Mouse (Mus musculus) macrophage (primary cell): ENCODE results near the gene Ugt1a10. TPM values are rescaled to one million over a fixed set of nuclear protein-coding genes. Genes with fewer than 3 reads are reported as not detected.

Experiments used
- H3K27ac ChIP-seq: fragments of 350-480 bp; formaldehyde crosslinking; 2 replicates; pipeline ENCODE4 v1.9.0; 2021
- H3K36me3 ChIP-seq: fragments of 350-480 bp; formaldehyde crosslinking; 2 replicates; pipeline ENCODE4 v1.9.0; 2021; ENCODE audit errors: inconsistent target
- H3K4me3 ChIP-seq: fragments of 350-480 bp; formaldehyde crosslinking; 2 replicates; pipeline ENCODE4 v1.9.0; 2021; ENCODE audit errors: inconsistent target
- H3K79me2 ChIP-seq: fragments of 350-480 bp; formaldehyde crosslinking; 2 replicates; pipeline ENCODE4 v1.9.0; 2021; ENCODE audit errors: inconsistent target
- WGBS: methylation state at CpG from one replicate; pipeline ENCODE4 v1.1.7; 2026; ENCODE audit warnings: inconsistent platforms; ENCODE audit not compliant: missing documents; 5-methylcytosine and 5-hydroxymethylcytosine counted together
- polyA plus RNA-seq: library from polyadenylated mRNA; stranded (reverse); fragments of 250-400 nt; gene quantifications from 3 replicates; pipeline ENCODE4 v1.2.4, GENCODE M21; 2018; ENCODE audit warnings: inconsistent platforms

Ugt1a10 gene
- polyA plus RNA-seq, 1 experiment from 2014 or later = not detected

GRCm38 (mm10) chr1:88232664-88233380 lies 177.6 kb downstream of the Ugt1a10 start:
- H3K79me2 ChIP-seq = no peaks in the 10 kb centered on the region
- WGBS = 55% methylated on average over 3 of the region's 3 CpGs
- no peak overlapping the region for H3K4me3 ChIP-seq
- H3K27ac ChIP-seq = no peak overlapping the region
- H3K36me3 ChIP-seq = no peaks in the 10 kb centered on the region

- no peaks in the 10 kb centered on the region for H3K36me3 ChIP-seq
These were observed 178.4 kb downstream of the Ugt1a10 start for GRCm38 (mm10) chr1:88233421-88234247.

GRCm38 (mm10) chr1:88234248-88234610 lies 179.0 kb downstream of the Ugt1a10 start:
- H3K36me3 ChIP-seq = no peaks in the 10 kb centered on the region
- H3K4me3 ChIP-seq = no peak overlapping the region
- 67% methylated on average over 4 of the region's 4 CpGs for WGBS
- H3K79me2 ChIP-seq = no peaks in the 10 kb centered on the region
- no peak overlapping the region for H3K27ac ChIP-seq

More at GRCm38 (mm10) chr1:88233421-88234247, 178.4 kb downstream of the Ugt1a10 start:
- no peaks in the 10 kb centered on the region for H3K79me2 ChIP-seq
- no peak overlapping the region for H3K27ac ChIP-seq
- H3K4me3 ChIP-seq = no peak overlapping the region
- 68% methylated on average over 14 of the region's 14 CpGs for WGBS

GRCm38 (mm10) chr1:88234646-88235045 lies 179.5 kb downstream of the Ugt1a10 start:
- 42% methylated on average over 5 of the region's 5 CpGs for WGBS
- Histone ChIP-seq H3K79me2 (no peaks in the 10 kb centered on the region), H3K27ac (no peak overlapping the region), H3K4me3 (no peak overlapping the region), H3K36me3 (no peaks in the 10 kb centered on the region)

DNA sequence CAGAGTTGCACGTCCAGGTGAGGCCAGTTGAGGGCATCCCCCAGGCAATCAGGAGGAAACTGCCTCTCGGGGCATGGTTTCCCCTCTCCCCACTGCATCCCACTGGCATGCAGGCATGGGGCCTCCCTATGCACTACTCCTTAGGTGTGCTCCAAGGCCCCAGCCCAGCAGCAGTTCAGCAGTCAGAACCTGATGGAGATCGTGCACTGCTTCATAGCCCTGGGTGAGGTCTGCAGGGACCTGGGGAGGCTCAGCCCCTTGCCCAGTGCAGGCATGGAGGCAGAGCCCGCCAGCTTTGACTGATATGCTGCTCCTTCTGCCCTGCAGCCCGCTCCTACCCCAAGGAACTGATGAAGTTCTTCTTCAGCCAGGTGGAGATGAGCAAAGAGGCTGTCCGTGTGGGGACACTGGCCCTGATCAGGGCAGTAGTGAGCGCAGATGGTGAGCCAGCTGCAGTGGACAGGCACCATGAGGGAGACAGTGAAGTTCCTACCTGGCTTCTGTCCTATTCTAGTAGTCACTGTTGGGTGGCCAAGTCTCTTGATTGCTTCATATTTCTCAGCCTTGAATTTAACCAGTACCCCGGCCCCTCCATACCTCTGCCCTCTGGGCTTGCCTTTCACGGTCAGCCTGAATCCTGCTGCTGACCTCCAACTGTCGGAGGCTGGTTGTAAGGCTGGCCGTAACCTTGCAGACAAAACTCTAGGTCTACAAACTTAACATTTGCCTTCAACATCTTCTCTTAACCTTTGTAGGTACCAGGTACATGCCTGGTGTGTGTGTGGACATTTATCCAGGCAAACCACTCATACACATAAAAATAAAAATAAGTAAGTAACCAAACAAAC lies 180.1 kb downstream of the Ugt1a10 start:
- Histone ChIP-seq H3K36me3 (no peaks in the 10 kb centered on the region), H3K27ac (no peak overlapping the region), H3K79me2 (no peaks in the 10 kb centered on the region), H3K4me3 (no peak overlapping the region)
- WGBS = 64% methylated on average over 11 of the region's 11 CpGs

GRCm38 (mm10) chr1:88235894-88236415 lies 180.8 kb downstream of the Ugt1a10 start:
- Histone ChIP-seq H3K36me3 (no peaks in the 10 kb centered on the region), H3K79me2 (no peaks in the 10 kb centered on the region), H3K27ac (no peak overlapping the region), H3K4me3 (no peak overlapping the region)
- WGBS = 66% methylated on average over 4 of the region's 4 CpGs

DNA sequence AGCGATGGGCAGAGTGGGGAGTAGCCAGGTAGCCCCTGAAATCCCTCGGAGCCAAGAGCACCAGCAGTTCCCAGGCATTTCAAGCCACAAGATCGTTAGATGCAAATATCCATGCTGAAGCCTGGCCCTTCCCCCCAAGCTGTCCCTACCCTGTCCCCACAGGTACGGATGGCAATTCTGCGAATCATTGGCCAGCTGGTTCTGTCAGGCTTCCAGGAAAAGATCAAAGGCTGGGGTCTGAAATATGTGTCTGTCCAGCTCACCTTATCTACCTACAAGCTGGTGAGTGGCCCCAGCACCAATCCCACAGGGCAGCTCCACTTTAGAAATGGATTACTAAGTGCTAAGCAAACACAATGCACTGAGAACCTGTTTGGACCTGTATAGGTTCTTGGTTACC lies 182.1 kb downstream of the Ugt1a10 start:
- no peaks in the 10 kb centered on the region for H3K36me3 ChIP-seq
- H3K27ac ChIP-seq = no peak overlapping the region
- H3K79me2 ChIP-seq = no peaks in the 10 kb centered on the region
- WGBS = 78% methylated on average over 5 of the region's 5 CpGs
- no peak overlapping the region for H3K4me3 ChIP-seq

- Histone ChIP-seq H3K36me3 (no peaks in the 10 kb centered on the region), H3K79me2 (no peaks in the 10 kb centered on the region), H3K27ac (no peak overlapping the region), H3K4me3 (no peak overlapping the region)
- 80% methylated on average over 6 of the region's 6 CpGs for WGBS
These were observed 183.6 kb downstream of the Ugt1a10 start for GRCm38 (mm10) chr1:88238771-88239170.

- WGBS = 73% methylated on average over 5 of the region's 5 CpGs
- H3K36me3 ChIP-seq = no peaks in the 10 kb centered on the region
- H3K27ac ChIP-seq = no peak overlapping the region
These were observed 184.9 kb downstream of the Ugt1a10 start for GRCm38 (mm10) chr1:88240072-88240471.

GRCm38 (mm10) chr1:88240579-88240978 lies 185.4 kb downstream of the Ugt1a10 start:
- no peak overlapping the region for H3K4me3 ChIP-seq
- no peak overlapping the region for H3K27ac ChIP-seq
- H3K36me3 ChIP-seq = no peaks in the 10 kb centered on the region
- 75% methylated on average over 4 of the region's 4 CpGs for WGBS
- H3K79me2 ChIP-seq = no peaks in the 10 kb centered on the region

More at GRCm38 (mm10) chr1:88240072-88240471, 184.9 kb downstream of the Ugt1a10 start:
- Histone ChIP-seq H3K79me2 (no peaks in the 10 kb centered on the region), H3K4me3 (no peak overlapping the region)

- 66% methylated on average over 5 of the region's 5 CpGs for WGBS
- no peaks in the 10 kb centered on the region for H3K36me3 ChIP-seq
- no peak overlapping the region for H3K27ac ChIP-seq
- no peak overlapping the region for H3K4me3 ChIP-seq
- H3K79me2 ChIP-seq = no peaks in the 10 kb centered on the region
These were observed 188.7 kb downstream of the Ugt1a10 start for GRCm38 (mm10) chr1:88243861-88244260.

DNA sequence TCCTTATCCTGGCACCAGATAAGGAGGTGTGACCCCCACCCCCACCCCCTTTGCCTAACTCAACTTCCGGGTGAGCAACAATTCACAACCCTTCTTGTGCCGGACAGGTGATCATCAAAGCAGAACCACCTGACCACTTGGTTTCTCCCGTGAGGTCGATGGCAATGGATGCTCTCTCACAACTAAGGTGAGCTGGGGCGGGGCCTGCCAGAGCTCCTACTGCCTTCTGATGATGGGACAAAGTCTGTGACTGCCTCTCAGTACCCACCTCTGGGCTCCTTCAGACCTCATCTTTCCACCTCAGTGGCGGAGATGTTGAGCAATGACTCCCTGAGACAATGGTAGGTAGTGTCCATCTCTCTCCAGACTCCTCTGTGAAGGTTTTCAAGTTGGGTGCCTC lies 190.7 kb downstream of the Ugt1a10 start:
- H3K27ac ChIP-seq = no peak overlapping the region
- no peaks in the 10 kb centered on the region for H3K36me3 ChIP-seq
- no peak overlapping the region for H3K4me3 ChIP-seq
- 79% methylated on average over 6 of the region's 6 CpGs for WGBS
- H3K79me2 ChIP-seq = no peaks in the 10 kb centered on the region

- H3K4me3 ChIP-seq = no peak overlapping the region
- WGBS = 53% methylated on average over 6 of the region's 6 CpGs
- H3K36me3 ChIP-seq = no peaks in the 10 kb centered on the region
- no peaks in the 10 kb centered on the region for H3K79me2 ChIP-seq
- no peak overlapping the region for H3K27ac ChIP-seq
These were observed 191.2 kb downstream of the Ugt1a10 start for GRCm38 (mm10) chr1:88246386-88246785.

- Histone ChIP-seq H3K27ac (no peak overlapping the region), H3K79me2 (no peaks in the 10 kb centered on the region), H3K4me3 (no peak overlapping the region), H3K36me3 (no peaks in the 10 kb centered on the region)
- 52% methylated on average over 2 of the region's 2 CpGs for WGBS
These were observed 192.5 kb downstream of the Ugt1a10 start for GRCm38 (mm10) chr1:88247660-88248059.
